Mouse (Mus musculus): ENCODE data around the gene Myh1. TPM values are rescaled to one million over a fixed set of nuclear protein-coding genes. Genes with fewer than 3 reads are reported as not detected.

Gene Myh1
- polyA plus RNA-seq, 1 experiment from 2014 or later: not detected

GRCm38 (mm10) chr11:67237481-67238079 is 37.7 kb downstream of the Myh1 start, which contains the start of gene Myh4:
TSS of gene Myh4 (plus strand) at chr11:67238029.
- 86% methylated on average over 5 of the region's 5 CpGs for WGBS
- H3K4me1 ChIP-seq: no peaks in the 10 kb centered on the region
- no peak for DNase-seq (ENCODE audit: extremely low spot score, low spot score)
- H3K36me3 ChIP-seq (replicated peaks): no peaks in the 10 kb centered on the region
- H3K9me3 ChIP-seq: no peaks in the 10 kb centered on the region
- no peak within 1 kb of the TSS for H3K27ac ChIP-seq
- H3K4me3 ChIP-seq: no peak within 1 kb of the TSS
- H3K27me3 ChIP-seq (ENCODE audit: poor library complexity, severe bottlenecking): no peaks in the 10 kb centered on the region

GRCm38 (mm10) chr11:67241051-67241450 is 41.2 kb downstream of the Myh1 start:
- 91% methylated on average over 6 of the region's 6 CpGs for WGBS

DNA sequence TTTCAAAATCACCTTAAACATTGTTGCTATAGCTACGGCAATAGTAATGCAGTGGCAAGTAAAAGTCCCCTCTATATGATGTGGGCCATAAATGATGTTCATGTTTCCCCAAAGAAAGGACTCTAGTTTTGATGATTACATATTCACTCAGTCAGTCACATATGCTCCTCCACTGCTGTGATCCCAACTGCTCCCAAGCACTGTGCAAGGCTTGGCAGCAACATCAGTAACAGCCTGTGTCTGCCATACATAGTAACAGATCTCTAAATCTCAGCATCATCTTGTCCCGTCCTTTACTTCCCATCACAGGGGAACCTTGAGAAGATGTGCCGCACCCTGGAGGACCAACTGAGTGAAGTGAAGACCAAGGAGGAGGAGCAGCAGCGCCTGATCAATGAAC is 53.8 kb downstream of the Myh1 start:
- no peaks in the 10 kb centered on the region for H3K9me3 ChIP-seq
- H3K36me3 ChIP-seq (replicated peaks): no peaks in the 10 kb centered on the region
- H3K27ac ChIP-seq: no peak overlapping the region
- no peak overlapping the region for H3K4me3 ChIP-seq
- H3K27me3 ChIP-seq (ENCODE audit: poor library complexity, severe bottlenecking): no peaks in the 10 kb centered on the region
- 93% methylated on average over 4 of the region's 4 CpGs for WGBS
- no peak for DNase-seq (ENCODE audit: extremely low spot score, low spot score)
- no peaks in the 10 kb centered on the region for H3K4me1 ChIP-seq

More at GRCm38 (mm10) chr11:67241051-67241450, 41.2 kb downstream of the Myh1 start:
- Histone ChIP-seq H3K4me1 (no peaks in the 10 kb centered on the region), H3K9me3 (no peaks in the 10 kb centered on the region), H3K27me3 (ENCODE audit: poor library complexity, severe bottlenecking) (no peaks in the 10 kb centered on the region), H3K27ac (no peak overlapping the region), H3K36me3 (replicated peaks) (no peaks in the 10 kb centered on the region), H3K4me3 (no peak overlapping the region)
- DNase-seq (ENCODE audit: extremely low spot score, low spot score): no peak

DNA sequence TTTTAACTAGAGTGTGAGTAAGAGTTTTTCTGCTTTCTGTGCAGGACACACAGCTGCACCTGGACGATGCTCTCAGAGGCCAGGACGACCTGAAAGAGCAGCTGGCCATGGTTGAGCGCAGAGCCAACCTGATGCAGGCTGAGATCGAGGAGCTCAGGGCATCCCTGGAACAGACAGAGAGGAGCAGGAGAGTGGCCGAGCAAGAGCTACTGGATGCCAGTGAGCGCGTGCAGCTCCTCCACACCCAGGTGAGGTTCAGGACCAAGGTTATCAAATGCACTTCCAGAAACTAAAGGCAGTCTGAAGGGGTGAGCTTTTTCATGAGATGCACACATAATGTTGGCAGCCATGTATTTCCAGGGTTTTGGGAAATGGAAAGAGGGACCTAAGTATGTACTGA is 57.2 kb downstream of the Myh1 start:
- WGBS: 93% methylated on average over 7 of the region's 7 CpGs
- Histone ChIP-seq H3K27ac (no peak overlapping the region), H3K4me1 (no peaks in the 10 kb centered on the region), H3K36me3 (replicated peaks) (no peaks in the 10 kb centered on the region), H3K9me3 (no peaks in the 10 kb centered on the region), H3K27me3 (ENCODE audit: poor library complexity, severe bottlenecking) (no peaks in the 10 kb centered on the region), H3K4me3 (no peak overlapping the region)
- DNase-seq (ENCODE audit: extremely low spot score, low spot score): no peak

DNA sequence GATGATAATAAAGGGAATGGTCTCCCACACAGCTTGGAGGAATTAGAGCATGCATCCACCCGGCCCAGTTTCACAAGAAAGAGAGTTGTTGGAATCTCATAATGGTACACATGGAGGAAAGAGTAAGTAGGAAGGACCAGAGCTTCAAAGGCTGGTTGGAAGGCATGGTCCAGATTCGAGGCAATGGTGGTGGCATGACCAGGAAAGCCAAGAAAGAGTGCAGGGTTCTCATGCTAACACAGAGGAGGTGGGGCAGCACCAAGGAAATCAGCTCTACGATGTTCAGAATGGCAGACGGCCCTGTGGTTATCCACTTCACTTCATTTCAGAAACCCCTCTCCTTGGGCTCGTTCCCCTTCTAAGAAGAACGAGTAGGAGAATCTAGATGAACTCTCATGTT is 61.1 kb downstream of the Myh1 start:
- H3K4me3 ChIP-seq: no peak overlapping the region
- H3K36me3 ChIP-seq (replicated peaks): no peaks in the 10 kb centered on the region
- H3K27ac ChIP-seq: no peak overlapping the region
- no peak for DNase-seq (ENCODE audit: extremely low spot score, low spot score)
- WGBS: 87% methylated on average over 6 of the region's 6 CpGs
- no peaks in the 10 kb centered on the region for H3K27me3 ChIP-seq (ENCODE audit: poor library complexity, severe bottlenecking)
- no peaks in the 10 kb centered on the region for H3K4me1 ChIP-seq
- H3K9me3 ChIP-seq: no peaks in the 10 kb centered on the region

Other genes with a start within 250 kb of the Myh1 start
- gene Tmem238l, start 243.4 kb upstream of the Myh1 start, polyA plus RNA-seq (2016; fragmentation: Nextera tagmentation; extraction: Ambion mirVana): not detected in 2 replicates
- 0.63 and 0.86 TPM in 2 replicates for gene Tmem220, start 174.9 kb upstream of the Myh1 start, polyA plus RNA-seq (2016; fragmentation: Nextera tagmentation; extraction: Ambion mirVana)
- gene Adprm, start 147.5 kb upstream of the Myh1 start, polyA plus RNA-seq (2016; fragmentation: Nextera tagmentation; extraction: Ambion mirVana): 28.5 TPM in 2 replicates
- 21.1 and 22.9 TPM in 2 replicates for gene Sco1, start 147.4 kb upstream of the Myh1 start, polyA plus RNA-seq (2016; fragmentation: Nextera tagmentation; extraction: Ambion mirVana)
- 0.28 and 0.37 TPM in 2 replicates for gene Myh3, start 121.8 kb upstream of the Myh1 start, polyA plus RNA-seq (2016; fragmentation: Nextera tagmentation; extraction: Ambion mirVana)
- not detected in 2 replicates for gene Myh2, start 29.0 kb upstream of the Myh1 start, polyA plus RNA-seq (2016; fragmentation: Nextera tagmentation; extraction: Ambion mirVana)
- gene Myh4, start 38.0 kb downstream of the Myh1 start, polyA plus RNA-seq (2016; fragmentation: Nextera tagmentation; extraction: Ambion mirVana): not detected in 2 replicates
- gene Myh8, start 77.1 kb downstream of the Myh1 start, polyA plus RNA-seq (2016; fragmentation: Nextera tagmentation; extraction: Ambion mirVana): not detected in 2 replicates
- not detected in 2 replicates for gene Myh13, start 121.6 kb downstream of the Myh1 start, polyA plus RNA-seq (2016; fragmentation: Nextera tagmentation; extraction: Ambion mirVana)